Mouse (Mus musculus) midbrain, embryonic 15.5 days (tissue): Measurements from ENCODE around the gene Gls. TPM values are rescaled to one million over a fixed set of nuclear protein-coding genes. Genes with fewer than 3 reads are reported as not detected.

Experiments used
- ATAC-seq: fragments of 200-750 bp; cut with Nextera tagmentation; replicated peaks from 2 replicates; pipeline ENCODE4 v1.8.0; 2017; ENCODE audit warnings: moderate TSS enrichment
- H3K27ac ChIP-seq: fragments of 300-500 bp; sonication (generic); 2 replicates; pipeline ENCODE4 v1.5.1; 2015; ENCODE audit warnings: mild to moderate bottlenecking, inconsistent platforms
- H3K27me3 ChIP-seq: fragments of 300-500 bp; sonication (generic); replicated peaks from 2 replicates; pipeline ENCODE4 v1.6.1; 2015; ENCODE audit warnings: inconsistent platforms
- H3K36me3 ChIP-seq: fragments of 300-500 bp; sonication (generic); replicated peaks from 2 replicates; pipeline ENCODE4 v1.6.1; 2015; ENCODE audit warnings: inconsistent platforms
- H3K4me1 ChIP-seq: fragments of 300-500 bp; sonication (generic); 2 replicates; pipeline ENCODE4 v1.6.1; 2015; ENCODE audit warnings: inconsistent platforms
- H3K4me2 ChIP-seq: fragments of 300-500 bp; sonication (generic); 2 replicates; pipeline ENCODE4 v1.6.1; 2015; ENCODE audit warnings: inconsistent platforms, mild to moderate bottlenecking, moderate library complexity
- H3K4me3 ChIP-seq: fragments of 300-500 bp; sonication (generic); 2 replicates; pipeline ENCODE4 v1.5.1; 2015; ENCODE audit warnings: mild to moderate bottlenecking, inconsistent platforms
- H3K9ac ChIP-seq: fragments of 300-500 bp; sonication (generic); 2 replicates; pipeline ENCODE4 v1.6.1; 2015; ENCODE audit warnings: mild to moderate bottlenecking, inconsistent platforms
- H3K9me3 ChIP-seq: fragments of 300-500 bp; sonication (generic); 2 replicates; pipeline ENCODE4 v1.6.1; 2016; ENCODE audit warnings: inconsistent platforms
- WGBS: fragments of 180-500 bp; shearing (Covaris S2); methylation state at CpG from one replicate; pipeline ENCODE4 v1.1.7; 2015; ENCODE audit warnings: mixed read lengths; 5-methylcytosine and 5-hydroxymethylcytosine counted together
- polyA plus RNA-seq: library from polyadenylated mRNA; unstranded; fragments of >200 nt; fragmentation: Nextera tagmentation; extraction: Ambion mirVana; gene quantifications from 2 replicates; pipeline ENCODE4 v1.2.1, GENCODE M21; 2015

Gls gene
- polyA plus RNA-seq, 1 experiment from 2014 or later, result 38.9 TPM

DNA sequence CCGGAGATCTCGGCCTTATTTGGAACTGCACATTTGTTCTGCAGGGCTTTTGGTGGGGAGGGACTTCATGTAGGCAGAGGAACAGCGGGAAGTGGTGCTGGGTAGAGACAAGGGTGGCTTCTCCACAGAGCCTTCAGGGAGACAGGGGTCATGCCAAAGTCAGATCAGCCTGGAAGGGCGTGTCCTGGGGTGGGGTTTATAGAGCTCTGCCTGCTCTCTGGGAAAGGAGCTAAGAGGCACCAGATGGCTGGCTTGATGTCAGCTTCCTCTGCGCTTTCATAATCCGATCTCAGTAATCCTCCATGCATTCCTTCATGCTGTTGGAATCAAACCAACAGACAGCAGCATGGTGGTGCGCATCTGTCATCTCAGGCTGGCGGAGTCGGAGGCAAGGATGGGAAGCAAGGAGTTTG lies 83.1 kb downstream of the Gls start:
- Histone ChIP-seq H3K4me1 (peaks cover 5% of the 10 kb centered on the region; the same call in 1 of the 2 replicates), H3K9ac (no peak overlapping the region), H3K27me3 (no peaks in the 10 kb centered on the region), H3K9me3 (no peaks in the 10 kb centered on the region), H3K4me3 (no peak overlapping the region), H3K4me2 (no peak overlapping the region), H3K36me3 (no peaks in the 10 kb centered on the region), H3K27ac (no peak overlapping the region)
- peak; percentile 44 for ATAC-seq
- WGBS, result 35% methylated on average over 9 of the region's 9 CpGs

DNA sequence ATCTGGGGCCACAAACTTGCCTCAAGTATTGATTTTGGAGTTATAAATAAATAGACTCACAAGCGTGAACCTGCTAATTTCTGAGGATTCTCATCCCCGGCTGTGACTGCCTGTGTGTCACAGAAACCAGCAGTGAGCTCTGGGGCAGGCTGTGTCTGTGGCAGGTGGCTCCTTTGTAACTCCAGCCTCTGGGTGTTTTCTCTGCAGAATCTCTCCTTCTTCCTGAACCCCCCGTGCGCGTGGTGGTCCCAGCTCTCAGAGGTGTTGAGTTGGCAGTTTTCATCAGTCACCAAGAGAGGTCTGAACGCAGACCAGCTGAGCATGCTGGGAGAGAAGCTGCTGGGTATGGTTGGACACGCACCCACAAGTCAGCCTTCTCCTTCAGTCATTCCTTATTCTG lies 84.3 kb downstream of the Gls start:
- ATAC-seq, result no peak
- Histone ChIP-seq H3K4me3 (no peak overlapping the region), H3K27me3 (no peaks in the 10 kb centered on the region), H3K4me2 (no peak overlapping the region), H3K36me3 (no peaks in the 10 kb centered on the region), H3K9me3 (no peaks in the 10 kb centered on the region), H3K9ac (no peak overlapping the region), H3K4me1 (peaks cover 5% of the 10 kb centered on the region; the same call in 1 of the 2 replicates), H3K27ac (no peak overlapping the region)
- 69% methylated on average over 7 of the region's 7 CpGs for WGBS

DNA sequence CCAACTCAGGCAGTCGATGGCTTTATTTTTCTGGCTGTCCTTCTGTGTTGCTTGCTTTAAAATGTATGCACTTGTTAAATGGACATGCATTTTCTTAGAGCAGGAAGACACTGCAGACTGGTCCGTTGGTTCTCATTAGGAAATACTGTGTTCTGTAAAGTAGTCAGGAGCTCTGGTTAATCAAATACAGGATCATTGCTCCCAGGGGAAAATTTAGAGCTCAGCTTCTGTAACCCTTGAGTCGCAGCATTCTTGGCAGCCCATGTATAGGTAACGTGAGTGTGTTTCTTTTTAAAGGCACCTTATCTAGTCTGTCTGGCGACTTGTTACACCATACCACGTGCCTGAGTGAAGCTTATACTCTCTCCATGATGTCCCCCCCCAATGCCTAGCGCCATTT lies 84.9 kb downstream of the Gls start:
- WGBS, result 75% methylated on average over 7 of the region's 7 CpGs
- Histone ChIP-seq H3K4me2 (no peak overlapping the region), H3K9me3 (no peaks in the 10 kb centered on the region), H3K9ac (no peak overlapping the region), H3K36me3 (no peaks in the 10 kb centered on the region), H3K27ac (no peak overlapping the region), H3K27me3 (no peaks in the 10 kb centered on the region), H3K4me1 (peaks cover 5% of the 10 kb centered on the region; the same call in 1 of the 2 replicates), H3K4me3 (no peak overlapping the region)
- ATAC-seq, result no peak

DNA sequence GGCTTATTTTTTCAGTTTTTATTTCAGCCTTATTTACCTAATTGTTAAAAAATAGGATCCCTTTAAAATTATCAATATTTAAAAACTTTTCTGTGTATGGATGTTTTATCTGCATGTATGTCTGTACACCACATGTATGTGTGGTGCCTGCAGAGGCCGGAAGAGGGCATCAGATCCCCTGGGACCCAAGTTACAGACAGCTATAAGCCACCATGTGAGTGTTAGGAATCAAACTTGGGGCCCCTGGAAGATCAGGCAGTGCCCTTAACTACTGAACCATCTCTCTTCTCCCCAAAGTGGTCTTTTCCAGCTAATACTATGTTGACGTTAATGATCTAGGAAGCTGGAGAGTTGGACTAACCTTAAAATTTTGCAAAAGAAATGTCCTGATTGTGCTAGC lies 85.6 kb downstream of the Gls start:
- H3K4me2 ChIP-seq, result no peak overlapping the region
- no peaks in the 10 kb centered on the region; the same call in 1 of the 2 replicates for H3K4me1 ChIP-seq
- 85% methylated on average over 2 of the region's 2 CpGs for WGBS
- no peaks in the 10 kb centered on the region for H3K36me3 ChIP-seq
- H3K4me3 ChIP-seq, result no peak overlapping the region
- H3K27me3 ChIP-seq, result no peaks in the 10 kb centered on the region
- H3K27ac ChIP-seq, result no peak overlapping the region
- no peak for ATAC-seq
- H3K9ac ChIP-seq, result no peak overlapping the region
- no peaks in the 10 kb centered on the region for H3K9me3 ChIP-seq

DNA sequence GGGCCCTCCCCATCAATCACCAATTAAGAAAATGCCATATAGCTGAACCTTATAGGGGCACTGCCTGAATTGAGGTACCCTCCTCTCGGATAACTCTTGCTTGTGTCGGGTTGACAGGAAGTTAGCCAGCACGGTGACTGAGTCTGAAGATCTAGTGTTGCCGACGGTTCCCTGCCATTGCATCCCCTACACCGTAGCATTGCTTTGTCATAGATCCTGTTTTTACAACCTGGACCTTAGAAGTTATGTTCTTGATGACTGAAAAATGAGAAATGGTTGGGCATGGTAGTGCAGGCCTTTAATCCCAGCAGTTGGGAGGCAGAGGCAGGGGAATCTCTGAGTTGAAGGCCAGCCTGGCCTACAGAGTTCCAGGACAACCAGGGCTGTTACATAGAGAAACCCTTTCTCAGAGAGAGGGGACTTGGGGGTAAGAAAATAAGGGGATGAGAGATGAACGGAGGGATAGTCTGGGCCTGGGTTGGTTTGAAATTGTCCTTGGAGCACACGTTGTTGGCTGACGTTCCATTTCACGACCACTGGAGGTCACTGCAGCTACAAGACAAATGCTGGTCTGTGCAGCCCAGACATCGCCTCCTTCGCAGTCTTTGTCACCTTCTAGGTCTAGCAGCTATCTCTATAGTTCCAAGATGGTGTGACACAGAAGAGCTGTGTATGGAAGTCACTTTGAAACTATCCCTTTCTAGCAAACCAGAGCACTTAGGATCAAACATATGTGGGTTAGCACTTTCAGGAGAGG lies 86.6 kb downstream of the Gls start:
- 54% methylated on average over 12 of the region's 12 CpGs for WGBS
- H3K27me3 ChIP-seq, result no peaks in the 10 kb centered on the region
- H3K27ac ChIP-seq, result no peak overlapping the region

DNA sequence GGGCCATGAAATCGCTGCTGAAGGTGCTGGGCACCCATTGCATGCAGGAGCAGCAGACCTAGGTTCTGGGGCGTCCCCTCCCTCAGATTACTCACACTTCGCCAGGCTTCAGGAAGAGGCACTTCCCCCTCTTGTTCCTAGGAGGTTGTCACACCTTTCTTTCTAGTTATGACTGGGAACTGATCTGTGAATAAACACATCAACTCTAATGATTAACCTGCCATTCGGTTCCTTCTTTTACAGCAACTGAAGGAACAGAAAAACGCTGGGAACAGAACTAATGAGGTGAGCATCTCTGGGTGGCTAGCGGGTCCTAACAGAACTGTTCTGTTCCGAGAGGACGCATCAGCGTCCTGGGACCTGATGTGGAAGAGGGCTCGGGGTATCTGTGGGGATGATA lies 88.1 kb downstream of the Gls start:
- WGBS, result 87% methylated on average over 10 of the region's 10 CpGs
- Histone ChIP-seq H3K4me2 (no peak overlapping the region), H3K9me3 (no peaks in the 10 kb centered on the region), H3K36me3 (no peaks in the 10 kb centered on the region), H3K27me3 (no peaks in the 10 kb centered on the region), H3K27ac (no peak overlapping the region), H3K4me3 (no peak overlapping the region), H3K4me1 (no peaks in the 10 kb centered on the region; the same call in 1 of the 2 replicates), H3K9ac (no peak overlapping the region)
- no peak for ATAC-seq

More for the DNA sequence above, 86.6 kb downstream of the Gls start:
- H3K9me3 ChIP-seq, result no peaks in the 10 kb centered on the region
- H3K4me3 ChIP-seq, result no peak overlapping the region
- no peak overlapping the region for H3K9ac ChIP-seq
- ATAC-seq, result peak; percentile 86
- H3K4me2 ChIP-seq, result no peak overlapping the region
- no peaks in the 10 kb centered on the region for H3K36me3 ChIP-seq
- H3K4me1 ChIP-seq, result no peaks in the 10 kb centered on the region; the same call in 1 of the 2 replicates

DNA sequence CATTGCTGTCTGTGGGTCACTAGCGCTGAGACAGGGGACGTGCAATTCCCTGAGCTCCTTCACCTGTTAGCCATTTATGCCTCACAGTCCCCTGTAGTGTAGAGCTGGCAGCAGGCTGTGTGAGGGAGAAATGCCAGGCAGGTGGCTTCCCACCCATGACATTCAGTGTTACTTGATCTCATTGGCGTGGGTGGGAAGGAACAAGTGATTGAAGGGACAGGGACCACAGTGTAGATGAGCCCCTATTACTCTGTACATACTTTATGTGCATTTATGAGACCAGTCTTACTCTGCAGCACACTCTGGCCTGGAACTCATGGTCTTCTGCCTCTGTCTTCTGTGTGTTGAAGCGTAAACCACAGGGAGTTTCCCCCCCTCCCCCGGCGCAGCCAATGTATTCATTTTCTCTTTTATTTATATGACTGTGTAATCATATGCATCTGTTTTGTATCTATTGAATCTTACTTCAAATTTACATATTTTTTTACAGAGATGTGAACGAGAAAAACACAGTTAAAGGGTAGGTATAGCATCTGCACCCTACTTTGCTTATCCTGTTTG lies 89.4 kb downstream of the Gls start:
- Histone ChIP-seq H3K27me3 (no peaks in the 10 kb centered on the region), H3K9ac (no peak overlapping the region), H3K9me3 (no peaks in the 10 kb centered on the region), H3K4me2 (no peak overlapping the region), H3K4me1 (no peaks in the 10 kb centered on the region), H3K4me3 (no peak overlapping the region), H3K27ac (no peak overlapping the region), H3K36me3 (no peaks in the 10 kb centered on the region)
- 89% methylated on average over 7 of the region's 7 CpGs for WGBS
- no peak for ATAC-seq

DNA sequence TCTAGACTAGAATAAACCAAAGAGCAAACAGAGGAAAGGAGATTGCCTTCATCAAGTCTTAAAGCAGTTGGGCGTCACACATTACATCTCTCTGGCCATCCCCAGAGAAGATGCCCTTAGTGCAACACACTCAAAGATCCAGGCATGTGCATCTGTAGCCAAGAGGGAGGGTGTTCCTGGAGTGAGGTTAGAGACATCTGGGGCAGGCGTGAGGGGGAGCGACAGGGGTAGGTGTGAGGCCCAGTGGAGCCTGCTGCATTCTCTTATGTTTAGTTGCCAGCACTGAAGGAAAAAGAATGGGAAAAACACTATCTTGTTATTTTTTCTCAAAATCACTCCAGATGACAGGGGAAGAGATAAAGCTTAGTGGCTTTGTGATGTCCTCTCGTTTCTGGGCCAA lies 89.8 kb downstream of the Gls start:
- Histone ChIP-seq H3K4me3 (no peak overlapping the region), H3K9me3 (no peaks in the 10 kb centered on the region), H3K9ac (no peak overlapping the region), H3K27ac (no peak overlapping the region), H3K36me3 (no peaks in the 10 kb centered on the region), H3K27me3 (no peaks in the 10 kb centered on the region), H3K4me2 (no peak overlapping the region), H3K4me1 (no peaks in the 10 kb centered on the region)
- no peak for ATAC-seq
- WGBS, result 89% methylated on average over 4 of the region's 4 CpGs

DNA sequence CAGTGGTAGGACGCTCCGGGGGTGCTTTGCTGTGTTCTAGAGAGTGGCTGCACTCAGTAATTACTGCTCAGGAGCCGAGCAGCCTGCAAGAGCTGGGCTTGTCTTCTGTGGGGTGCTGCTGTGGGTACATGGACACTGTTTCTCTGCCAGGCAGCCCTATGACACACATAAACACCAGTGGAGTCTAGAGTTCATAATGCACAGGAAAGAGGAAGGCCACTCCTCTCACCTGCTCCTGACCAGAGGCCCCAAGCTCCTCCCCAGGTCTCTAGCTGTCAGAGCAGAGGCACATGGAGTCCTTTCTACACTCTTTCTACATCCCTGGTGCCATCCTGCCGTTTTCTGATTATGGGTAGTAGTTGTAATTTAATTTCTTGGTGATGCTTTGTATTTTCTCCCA lies 90.9 kb downstream of the Gls start:
- Histone ChIP-seq H3K4me3 (no peak overlapping the region), H3K4me1 (no peaks in the 10 kb centered on the region), H3K4me2 (no peak overlapping the region), H3K9me3 (no peaks in the 10 kb centered on the region), H3K27me3 (no peaks in the 10 kb centered on the region), H3K9ac (no peak overlapping the region), H3K36me3 (no peaks in the 10 kb centered on the region), H3K27ac (no peak overlapping the region)
- ATAC-seq, result no peak
- WGBS, result 78% methylated on average over 4 of the region's 4 CpGs

DNA sequence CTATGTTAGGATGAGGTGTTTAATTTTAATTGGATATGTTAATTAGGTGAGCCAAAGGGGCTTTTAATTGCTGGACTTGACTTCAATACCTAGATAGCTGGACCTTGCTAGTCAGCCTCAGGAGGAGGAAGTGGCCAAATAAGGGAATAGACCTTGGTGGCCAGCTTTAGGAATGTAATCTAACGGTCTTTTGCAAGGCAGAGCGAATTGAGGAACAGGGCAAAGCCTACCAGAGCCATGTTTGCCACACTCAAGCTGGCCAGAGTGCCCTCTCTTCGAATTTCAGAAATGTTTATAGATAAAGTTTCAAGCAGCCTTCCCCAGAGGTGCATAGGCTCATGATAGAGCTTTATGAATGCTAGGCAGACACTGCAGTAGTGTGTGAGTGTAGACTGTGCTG lies 91.5 kb downstream of the Gls start:
- no peak overlapping the region for H3K9ac ChIP-seq
- WGBS, result 83% methylated on average over 3 of the region's 3 CpGs
- no peak overlapping the region for H3K27ac ChIP-seq
- no peaks in the 10 kb centered on the region for H3K9me3 ChIP-seq
- H3K4me1 ChIP-seq, result no peaks in the 10 kb centered on the region
- no peaks in the 10 kb centered on the region for H3K36me3 ChIP-seq
- no peaks in the 10 kb centered on the region for H3K27me3 ChIP-seq
- ATAC-seq, result no peak
- no peak overlapping the region for H3K4me3 ChIP-seq
- no peak overlapping the region for H3K4me2 ChIP-seq

DNA sequence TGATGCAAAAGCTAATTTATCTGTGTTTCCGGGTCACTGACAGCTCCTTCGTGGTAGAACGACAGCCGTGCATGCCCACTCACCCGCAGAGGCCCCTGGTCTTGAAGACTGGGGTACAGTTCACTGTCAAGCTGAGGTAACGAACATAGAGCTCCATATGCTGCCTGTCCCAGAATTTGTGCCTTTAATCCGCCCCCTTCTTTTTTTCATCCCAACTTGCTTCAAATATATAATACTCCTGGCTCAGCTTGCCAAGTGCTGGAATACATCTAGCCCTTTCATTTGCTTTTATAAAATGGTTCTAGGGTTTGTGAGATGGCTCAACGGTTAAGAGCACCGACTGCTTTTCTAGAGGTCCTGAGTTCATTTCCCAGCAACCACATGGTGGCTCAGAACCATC lies 92.5 kb downstream of the Gls start:
- no peaks in the 10 kb centered on the region for H3K4me1 ChIP-seq
- no peak overlapping the region for H3K9ac ChIP-seq
- H3K36me3 ChIP-seq, result no peaks in the 10 kb centered on the region
- H3K4me3 ChIP-seq, result no peak overlapping the region
- H3K27me3 ChIP-seq, result no peaks in the 10 kb centered on the region
- no peak for ATAC-seq
- no peak overlapping the region for H3K27ac ChIP-seq
- 83% methylated on average over 9 of the region's 9 CpGs for WGBS
- no peak overlapping the region for H3K4me2 ChIP-seq
- no peaks in the 10 kb centered on the region for H3K9me3 ChIP-seq

DNA sequence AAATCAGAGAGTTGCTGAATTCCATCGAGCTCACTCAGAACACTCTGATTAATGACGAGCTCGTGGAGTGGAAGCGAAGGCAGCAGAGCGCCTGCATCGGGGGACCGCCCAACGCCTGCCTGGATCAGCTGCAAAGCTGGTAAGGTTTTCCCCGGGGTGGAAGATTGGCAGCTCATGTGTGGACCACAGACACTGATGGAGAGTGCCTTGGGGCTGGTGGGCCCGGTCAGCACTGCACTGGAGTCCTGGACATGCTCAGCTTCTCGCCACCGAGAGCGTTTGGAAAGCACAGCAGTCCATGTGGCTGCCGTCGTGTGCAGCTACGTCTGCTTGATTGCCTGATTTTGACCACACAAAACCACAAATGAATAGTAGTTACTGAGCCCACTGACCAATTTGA lies 95.7 kb downstream of the Gls start:
- no peak overlapping the region for H3K4me3 ChIP-seq
- no peak overlapping the region for H3K9ac ChIP-seq
- WGBS, result 71% methylated on average over 16 of the region's 16 CpGs
- no peak overlapping the region for H3K4me2 ChIP-seq
- H3K4me1 ChIP-seq, result no peaks in the 10 kb centered on the region
- ATAC-seq, result no peak
- H3K36me3 ChIP-seq, result no peaks in the 10 kb centered on the region
- no peaks in the 10 kb centered on the region for H3K9me3 ChIP-seq
- H3K27ac ChIP-seq, result no peak overlapping the region
- H3K27me3 ChIP-seq, result no peaks in the 10 kb centered on the region

DNA sequence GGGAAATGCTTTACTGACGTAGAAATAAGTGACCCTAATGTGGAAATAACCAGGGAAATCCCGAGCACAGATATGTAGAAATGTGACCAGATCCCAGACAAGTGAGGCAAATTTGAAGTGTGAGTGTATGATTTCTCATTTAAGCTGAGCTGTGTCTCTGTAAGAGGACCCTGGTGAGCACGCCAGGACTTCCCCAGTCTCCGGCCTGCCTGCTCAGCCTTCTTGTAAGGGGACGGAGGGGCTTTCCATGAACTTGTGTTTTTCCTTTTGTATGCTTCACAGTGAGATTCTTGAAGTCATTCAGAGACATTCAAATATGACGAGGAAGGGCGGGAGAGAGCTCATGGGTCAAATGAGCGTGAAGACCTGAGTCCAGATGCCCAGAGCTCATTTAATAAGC lies 99.8 kb downstream of the Gls start:
- ATAC-seq, result no peak
- WGBS, result 71% methylated on average over 8 of the region's 8 CpGs

More for the DNA sequence above, 99.8 kb downstream of the Gls start:
- H3K9me3 ChIP-seq, result no peaks in the 10 kb centered on the region
- no peak overlapping the region for H3K4me3 ChIP-seq
- no peak overlapping the region for H3K4me2 ChIP-seq
- H3K9ac ChIP-seq, result no peak overlapping the region
- no peak overlapping the region for H3K27ac ChIP-seq
- H3K4me1 ChIP-seq, result no peaks in the 10 kb centered on the region
- H3K27me3 ChIP-seq, result no peaks in the 10 kb centered on the region
- no peaks in the 10 kb centered on the region for H3K36me3 ChIP-seq
